In genomic region chr11:43297584-43297983, GRCm38 (mm10) we compare ENCODE assay signal across 16 mouse cellular contexts.
"Had no signal": no experiment of that assay in that cellular context is flagged by ENCODE, and none has a peak within 500 bp of the region (broad histone marks: within the 10 kb centered on the region; RNA-seq: fewer than 3 reads in every experiment).

No protein-coding gene starts in this region.

- H3K4me3 ChIP-seq: limb, embryonic 12.5 days; liver, embryonic 13.5 days; lung, embryonic 15.5 days; megakaryocyte, embryonic 14.5 days; midbrain, embryonic 15.5 days; neural tube, embryonic 12.5 days had no signal

- H3K27ac ChIP-seq: limb, embryonic 12.5 days; liver, embryonic 13.5 days; lung, embryonic 15.5 days; macrophage; midbrain, embryonic 15.5 days; neural tube, embryonic 12.5 days had no signal

- H3K27me3 ChIP-seq: limb, embryonic 12.5 days; liver, embryonic 13.5 days; lung, embryonic 15.5 days; megakaryocyte, embryonic 14.5 days; midbrain, embryonic 15.5 days; neural tube, embryonic 12.5 days had no signal

- H3K9ac ChIP-seq: limb, embryonic 12.5 days; liver, embryonic 13.5 days; liver, postnatal 0 days; lung, embryonic 15.5 days; midbrain, embryonic 15.5 days; neural tube, embryonic 12.5 days had no signal

- H3K4me1 ChIP-seq: limb, embryonic 12.5 days; liver, embryonic 13.5 days; lung, embryonic 15.5 days; megakaryocyte, embryonic 14.5 days; midbrain, embryonic 15.5 days; neural tube, embryonic 12.5 days had no signal

- ATAC-seq: liver, postnatal 0 days; midbrain, embryonic 15.5 days had no signal

- H3K4me2 ChIP-seq: limb, embryonic 12.5 days; liver, embryonic 13.5 days; lung, embryonic 15.5 days; midbrain, embryonic 11.5 days; midbrain, embryonic 15.5 days; neural tube, embryonic 12.5 days had no signal

- H3K9me3 ChIP-seq: limb, embryonic 12.5 days; liver, embryonic 13.5 days; lung, embryonic 15.5 days; megakaryocyte, embryonic 14.5 days; midbrain, embryonic 15.5 days; neural tube, embryonic 12.5 days had no signal

- DNase-seq: kidney, postnatal 36 days; layer of hippocampus, adult 9-11 months; layer of hippocampus, postnatal 36 days; liver; liver, embryonic 13.5 days; liver, postnatal 0 days; lung, postnatal 14 days; thymus, adult 18-20 months; thymus, postnatal 14 days had no signal

- H3K36me3 ChIP-seq: limb, embryonic 12.5 days; liver, embryonic 13.5 days; lung, embryonic 15.5 days; midbrain, embryonic 15.5 days; neural tube, embryonic 12.5 days had no signal
